Mouse (Mus musculus): ENCODE measurements around the gene Msh4. TPM values are rescaled to one million over a fixed set of nuclear protein-coding genes. Genes with fewer than 3 reads are reported as not detected.

Gene Msh4
- total RNA-seq (2012; rRNA removed) (0.42 and 0.50 TPM in 2 replicates), polyA plus RNA-seq (2012; ENCODE audit: insufficient read depth in 1 of 2, insufficient read length in 2 of 2, low read depth in 1 of 2, low replicate concordance in 2 of 2, missing spikeins in 1 of 2) (under 1 TPM in 1 of 2 experiments, not detected in 1; 0.15 TPM)

DNA sequence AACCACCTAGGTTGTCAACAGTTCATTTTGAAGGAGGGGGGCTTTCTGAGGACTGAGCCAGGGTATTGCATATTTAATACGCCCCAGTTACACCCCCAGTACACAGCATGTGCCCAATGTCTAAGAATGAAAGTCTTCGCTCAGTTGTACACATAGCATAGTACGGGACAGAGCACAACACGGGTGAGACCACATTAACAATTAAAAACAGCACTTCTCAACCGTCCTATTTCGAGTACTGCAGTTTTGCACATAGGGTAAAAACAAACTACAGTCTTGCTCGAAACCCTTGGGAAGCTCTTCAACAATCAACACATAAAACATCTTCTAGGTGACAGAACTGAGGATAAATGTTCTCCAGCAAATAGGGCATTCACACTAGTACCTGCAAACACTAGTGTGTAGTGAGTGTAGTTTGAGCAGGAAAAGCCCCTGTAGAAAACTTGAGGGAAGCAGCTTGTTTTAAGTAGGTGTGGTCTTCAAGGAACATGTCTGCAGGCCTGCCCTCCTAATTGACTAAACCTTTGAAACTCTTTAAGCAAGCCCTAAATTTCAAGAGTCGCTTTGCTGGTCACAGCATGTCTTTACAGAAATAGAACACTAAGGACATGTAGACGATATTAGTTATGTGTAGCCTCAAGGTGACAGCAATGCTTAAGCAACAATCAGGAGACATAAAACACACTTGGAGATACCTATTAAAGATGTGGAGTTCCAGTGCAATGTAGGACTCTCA, at the start of gene Msh4:
Gene Msh4 (minus strand): TSS at position 3 of the 736 bp plus-strand sequence.
- no peaks in the 10 kb centered on the region for H3K9me3 ChIP-seq (replicated peaks; ENCODE audit: insufficient read depth, low read length)
- peak; percentile 74 for DNase-seq (ENCODE audit: low read depth, low spot score)
- H3K4me1 ChIP-seq (ENCODE audit: control insufficient read depth in 1 of 2, insufficient read depth in 2 of 2, low read length in 2 of 2), result no peaks in the 10 kb centered on the region
- peak within 1 kb of the TSS; percentile 43 for H3K9ac ChIP-seq (ENCODE audit: control insufficient read depth, low read depth, low read length, poor library complexity, severe bottlenecking)
- peak within 1 kb of the TSS in 1 of 2 experiments; percentile 30; a peak in 2 of 4 replicates for H3K4me3 ChIP-seq (ENCODE audit: control insufficient read depth in 1 of 2, insufficient read depth in 1 of 2, low read depth in 2 of 2, low read length in 2 of 2)
- H3K27ac ChIP-seq (ENCODE audit: control insufficient read depth, low read depth, low read length), result peak within 1 kb of the TSS; percentile 29
- H3K36me3 ChIP-seq (ENCODE audit: control insufficient read depth in 1 of 2, insufficient read depth in 2 of 2, low read length in 2 of 2), result peaks cover 35 to 37% of the 10 kb centered on the region in 2 experiments
- no peaks in the 10 kb centered on the region for H3K27me3 ChIP-seq (ENCODE audit: control insufficient read depth in 1 of 2, insufficient read depth in 2 of 2, low read length in 2 of 2)
- TF ChIP-seq NELFE (IDR thresholded peaks at IDR 0.05; ENCODE audit: low read depth, low read length) (no peak), TCF12 (IDR thresholded peaks at IDR 0.05; ENCODE audit: low read depth, low read length) (no peak), HCFC1 (IDR thresholded peaks at IDR 0.05; ENCODE audit: low read depth, low read length) (no peak), ZC3H11A (IDR thresholded peaks at IDR 0.05; ENCODE audit: low read depth, low read length) (no peak), POLR2A (IDR thresholded peaks at IDR 0.05; ENCODE audit: control insufficient read depth in 1 of 2, insufficient read depth in 1 of 2, low read depth in 1 of 2, low read length in 2 of 2, poor library complexity in 1 of 2) (peak in 1 of 2 experiments; percentile 53; a peak in 2 of 4 replicates), POLR2AphosphoS5 (IDR thresholded peaks at IDR 0.05; ENCODE audit: borderline replicate concordance, low read depth, low read length) (peak; percentile 11; the same call in 1 of the 2 replicates), USF1 (IDR thresholded peaks at IDR 0.05; ENCODE audit: low read depth, low read length) (no peak), BHLHE40 (IDR thresholded peaks at IDR 0.05; ENCODE audit: borderline replicate concordance, low read depth, low read length) (no peak), POLR2AphosphoS2 (IDR thresholded peaks at IDR 0.05; ENCODE audit: low read length) (no peak), RCOR1 (IDR thresholded peaks at IDR 0.05; ENCODE audit: low read depth, low read length) (no peak), ZKSCAN1 (IDR thresholded peaks at IDR 0.05; ENCODE audit: low read depth, low read length) (no peak), MAX (IDR thresholded peaks at IDR 0.05; ENCODE audit: low read length) (no peak), CHD1 (IDR thresholded peaks at IDR 0.05; ENCODE audit: low read depth, low read length) (no peak)
- H3K79me2 ChIP-seq (ENCODE audit: control insufficient read depth, insufficient read depth, low read length, poor library complexity), result peaks cover 39% of the 10 kb centered on the region

GRCm38 (mm10) chr3:153948176-153948575, 42.2 kb upstream of the Msh4 start:
- no peak for DNase-seq (ENCODE audit: low read depth, low spot score)
- peaks cover 2% of the 10 kb centered on the region; the same call in 1 of the 2 replicates for H3K79me2 ChIP-seq (ENCODE audit: control insufficient read depth, insufficient read depth, low read length, poor library complexity)
- H3K9ac ChIP-seq (ENCODE audit: control insufficient read depth, low read depth, low read length, poor library complexity, severe bottlenecking), result no peak overlapping the region
- no peak overlapping the region for H3K27ac ChIP-seq (ENCODE audit: control insufficient read depth, low read depth, low read length)
- H3K4me3 ChIP-seq (ENCODE audit: control insufficient read depth in 1 of 2, insufficient read depth in 1 of 2, low read depth in 2 of 2, low read length in 2 of 2), result no peak overlapping the region
- no peaks in the 10 kb centered on the region for H3K9me3 ChIP-seq (replicated peaks; ENCODE audit: insufficient read depth, low read length)
- peaks cover 4 to 5% of the 10 kb centered on the region in 2 experiments; a peak in 1 of 4 replicates for H3K4me1 ChIP-seq (ENCODE audit: control insufficient read depth in 1 of 2, insufficient read depth in 2 of 2, low read length in 2 of 2)
- peaks cover 4 to 8% of the 10 kb centered on the region in 2 experiments for H3K27me3 ChIP-seq (ENCODE audit: control insufficient read depth in 1 of 2, insufficient read depth in 2 of 2, low read length in 2 of 2)
- peaks cover 0 to 3% of the 10 kb centered on the region in 2 experiments; a peak in 2 of 4 replicates for H3K36me3 ChIP-seq (ENCODE audit: control insufficient read depth in 1 of 2, insufficient read depth in 2 of 2, low read length in 2 of 2)
- TF ChIP-seq RAD21 (IDR thresholded peaks at IDR 0.05; ENCODE audit: low read depth, low read length) (no peak), BHLHE40 (IDR thresholded peaks at IDR 0.05; ENCODE audit: borderline replicate concordance, low read depth, low read length) (no peak), GABPA (IDR thresholded peaks at IDR 0.05; ENCODE audit: low read depth, low read length) (no peak), CTCF (IDR thresholded peaks at IDR 0.05 in 2 of 3, conservative IDR thresholded peaks at IDR 0.05 in 1 of 3; ENCODE audit: control insufficient read depth in 1 of 3, insufficient read depth in 1 of 3, low read depth in 2 of 3, low read length in 3 of 3, poor library complexity in 1 of 3, severe bottlenecking in 1 of 3) (no peak), TBP (IDR thresholded peaks at IDR 0.05; ENCODE audit: low read depth, low read length) (no peak), USF2 (IDR thresholded peaks at IDR 0.05; ENCODE audit: borderline replicate concordance in 1 of 2, insufficient read depth in 1 of 2, low read depth in 1 of 2, low read length in 2 of 2) (no peak), MXI1 (IDR thresholded peaks at IDR 0.05; ENCODE audit: low read depth, low read length) (no peak), UBTF (IDR thresholded peaks at IDR 0.05; ENCODE audit: borderline replicate concordance, insufficient read depth, low read depth, low read length) (no peak), HCFC1 (IDR thresholded peaks at IDR 0.05; ENCODE audit: low read depth, low read length) (no peak), EP300 (IDR thresholded peaks at IDR 0.05; ENCODE audit: low read depth in 1 of 2, low read length in 2 of 2) (no peak), JUND (IDR thresholded peaks at IDR 0.05; ENCODE audit: low read depth, low read length) (no peak), NRF1 (IDR thresholded peaks at IDR 0.05; ENCODE audit: insufficient read depth, low read depth, low read length, poor library complexity, severe bottlenecking) (no peak), POLR2A (IDR thresholded peaks at IDR 0.05; ENCODE audit: control insufficient read depth in 1 of 2, insufficient read depth in 1 of 2, low read depth in 1 of 2, low read length in 2 of 2, poor library complexity in 1 of 2) (no peak), NELFE (IDR thresholded peaks at IDR 0.05; ENCODE audit: low read depth, low read length) (no peak), KAT2A (conservative IDR thresholded peaks at IDR 0.05; ENCODE audit: low read depth, low read length) (no peak), ELF1 (IDR thresholded peaks at IDR 0.05; ENCODE audit: low read depth, low read length) (no peak), SMC3 (IDR thresholded peaks at IDR 0.05; ENCODE audit: low read depth, low read length) (no peak), ETS1 (IDR thresholded peaks at IDR 0.05; ENCODE audit: low read depth, low read length) (no peak), CHD2 (IDR thresholded peaks at IDR 0.05; ENCODE audit: low read length) (no peak), POLR2AphosphoS2 (IDR thresholded peaks at IDR 0.05; ENCODE audit: low read length) (no peak)
